ENCODE assay signal across 9 mouse cellular contexts in genomic region chr10:53461070-53461781, GRCm38 (mm10).
A peak's percentile ranks its signal among the peaks of the same experiment; 100 is the strongest.
DNase-seq lines count a peak whose midpoint lies in the region; ATAC-seq and TF ChIP-seq lines count a peak whose summit lies in the region.
"Had no signal": no experiment of that assay in that cellular context is flagged by ENCODE, and none has a peak within 500 bp of the region (broad histone marks: within the 10 kb centered on the region; RNA-seq: fewer than 3 reads in every experiment).

No protein-coding gene starts in this region.

- no peak; the same call in 1 of the 2 replicates for ATAC-seq in kidney, embryonic 15.5 days (replicated peaks; ENCODE audit: low FRiP score)
- no peak for ATAC-seq in erythroid progenitor cell, adult 5-6 weeks (replicated peaks; ENCODE audit: low FRiP score, poor library complexity, severe bottlenecking)

- no peak overlapping the region for H3K9ac ChIP-seq in kidney, embryonic 15.5 days
- H3K9ac ChIP-seq: lung, embryonic 15.5 days had no signal

- TF ChIP-seq CTCF in kidney, adult 2 months (conservative IDR thresholded peaks at IDR 0.05; ENCODE audit: insufficient read depth, insufficient read length, low read depth, low read length), result 0 out of 2 replicates have a peak, but pooled peaks have one; percentile 11
- TF ChIP-seq CTCF in E14TG2a.4 (conservative IDR thresholded peaks at IDR 0.05; ENCODE audit: low read length), result peak; percentile 39

- peak; percentile 13 for DNase-seq in kidney, adult 2 months
- peak; percentile 30 for DNase-seq in brain, adult 2 months (ENCODE audit: low read depth, low spot score)
- peak; percentile 35 for DNase-seq in lung, postnatal 25 days (ENCODE audit: low spot score)
- DNase-seq in layer of hippocampus, adult 18-20 months (ENCODE audit: low spot score in 2 of 2), result no peak
- DNase-seq in kidney, postnatal 4 days, result no peak

- H3K36me3 ChIP-seq in kidney, adult 2 months (ENCODE audit: control insufficient read depth, insufficient read depth, low read length), result no peaks in the 10 kb centered on the region
- H3K36me3 ChIP-seq in kidney, embryonic 15.5 days, result no peaks in the 10 kb centered on the region
- no peaks in the 10 kb centered on the region for H3K36me3 ChIP-seq in E14TG2a.4 (ENCODE audit: insufficient read depth, low read length)
- H3K36me3 ChIP-seq: lung, embryonic 15.5 days had no signal

- H3K4me3 ChIP-seq in kidney, adult 2 months (ENCODE audit: insufficient read depth, low read depth, low read length), result no peak overlapping the region
- H3K4me3 ChIP-seq in kidney, embryonic 15.5 days (replicated peaks), result no peak overlapping the region
- no peak overlapping the region for H3K4me3 ChIP-seq in E14TG2a.4 (replicated peaks; ENCODE audit: low read length)
- H3K4me3 ChIP-seq: lung, embryonic 15.5 days had no signal

- no peaks in the 10 kb centered on the region for H3K9me3 ChIP-seq in kidney, embryonic 15.5 days (replicated peaks)
- no peaks in the 10 kb centered on the region; the same call in 1 of the 2 replicates for H3K9me3 ChIP-seq in E14TG2a.4 (ENCODE audit: low read length)
- H3K9me3 ChIP-seq: lung, embryonic 15.5 days had no signal

- no peak overlapping the region for H3K4me2 ChIP-seq in kidney, embryonic 15.5 days
- H3K4me2 ChIP-seq: lung, embryonic 15.5 days had no signal

- H3K4me1 ChIP-seq in kidney, adult 2 months (ENCODE audit: control insufficient read depth, insufficient read depth, low read length), result 0 out of 2 replicates have a peak, but pooled peaks cover 2% of the 10 kb centered on the region
- H3K4me1 ChIP-seq in kidney, embryonic 15.5 days, result peaks cover 18% of the 10 kb centered on the region
- peaks cover 24% of the 10 kb centered on the region for H3K4me1 ChIP-seq in E14TG2a.4 (replicated peaks; ENCODE audit: low read depth, low read length)

- H3K27ac ChIP-seq in kidney, adult 2 months (ENCODE audit: insufficient read depth, low read depth, low read length), result no peak overlapping the region
- H3K27ac ChIP-seq in kidney, embryonic 15.5 days, result no peak overlapping the region
- H3K27ac ChIP-seq: lung, embryonic 15.5 days had no signal

- H3K27me3 ChIP-seq in kidney, adult 2 months (replicated peaks; ENCODE audit: control insufficient read depth, insufficient read depth, low read length), result no peaks in the 10 kb centered on the region
- no peaks in the 10 kb centered on the region for H3K27me3 ChIP-seq in kidney, embryonic 15.5 days
- no peaks in the 10 kb centered on the region; the same call in 1 of the 2 replicates for H3K27me3 ChIP-seq in E14TG2a.4 (ENCODE audit: insufficient read depth, low read length)
- H3K27me3 ChIP-seq: lung, embryonic 15.5 days had no signal

- TF ChIP-seq POLR2A in kidney, adult 2 months (IDR thresholded peaks at IDR 0.05; ENCODE audit: low read depth, low read length), result no peak

- WGBS in kidney, adult 2 months, result 66% methylated on average over 7 of the region's 7 CpGs
- WGBS in kidney, embryonic 15.5 days, result 79% methylated on average over 7 of the region's 7 CpGs

Comparison
In these comparisons a context has a peak if more than half of its experiments do, and no peak if none do; other contexts are left out.
1. DNase-seq: peak in kidney, adult 2 months (single experiment), brain, adult 2 months (single experiment) and lung, postnatal 25 days (single experiment); none in layer of hippocampus, adult 18-20 months (0 of 2) and kidney, postnatal 4 days (0 of 2).